Mouse (Mus musculus): Measurements from ENCODE around the gene Timm44. TPM values are rescaled to one million over a fixed set of nuclear protein-coding genes. Genes with fewer than 3 reads are reported as not detected.

Gene Timm44
- polyA plus RNA-seq, 1 experiment from 2014 or later, result 64.7 TPM

GRCm38 (mm10) chr8:4247951-4248540 lies 27.7 kb downstream of the Timm44 start, which contains the start of gene Tgfbr3l:
Gene Tgfbr3l (plus strand): TSS chr8:4248214.
- no peak within 1 kb of the TSS for H3K27ac ChIP-seq (replicated peaks)
- H3K27me3 ChIP-seq (replicated peaks; ENCODE audit: low read depth, poor library complexity, severe bottlenecking), result peaks cover 27% of the 10 kb centered on the region
- peaks cover 67% of the 10 kb centered on the region for H3K36me3 ChIP-seq (replicated peaks)
- H3K4me3 ChIP-seq, result peak within 1 kb of the TSS; percentile 25
- peaks cover 34% of the 10 kb centered on the region for H3K4me1 ChIP-seq
- no peaks in the 10 kb centered on the region for H3K9me3 ChIP-seq
- WGBS, result 78% methylated on average over 15 of the region's 15 CpGs
- no peak for DNase-seq (ENCODE audit: low spot score)

- peaks cover 75% of the 10 kb centered on the region for H3K36me3 ChIP-seq (replicated peaks)
- DNase-seq (ENCODE audit: low spot score), result no peak
Observed at GRCm38 (mm10) chr8:4247241-4247640, 28.5 kb downstream of the Timm44 start.

GRCm38 (mm10) chr8:4245737-4246136 lies 30.0 kb downstream of the Timm44 start:
- Histone ChIP-seq H3K4me3 (no peak overlapping the region), H3K27ac (replicated peaks) (no peak overlapping the region), H3K36me3 (replicated peaks) (peaks cover 90% of the 10 kb centered on the region), H3K4me1 (peaks cover 25% of the 10 kb centered on the region), H3K27me3 (replicated peaks; ENCODE audit: low read depth, poor library complexity, severe bottlenecking) (peaks cover 27% of the 10 kb centered on the region), H3K9me3 (no peaks in the 10 kb centered on the region)
- DNase-seq (ENCODE audit: low spot score), result no peak
- WGBS, result 93% methylated on average over 13 of the region's 13 CpGs

More at GRCm38 (mm10) chr8:4247241-4247640, 28.5 kb downstream of the Timm44 start:
- Histone ChIP-seq H3K27me3 (replicated peaks; ENCODE audit: low read depth, poor library complexity, severe bottlenecking) (peaks cover 27% of the 10 kb centered on the region), H3K4me1 (peaks cover 27% of the 10 kb centered on the region), H3K9me3 (no peaks in the 10 kb centered on the region), H3K27ac (replicated peaks) (no peak overlapping the region), H3K4me3 (no peak overlapping the region)
- 93% methylated on average over 8 of the region's 8 CpGs for WGBS

- H3K36me3 ChIP-seq (replicated peaks), result peaks cover 96% of the 10 kb centered on the region
- no peak for DNase-seq (ENCODE audit: low spot score)
- WGBS, result 95% methylated on average over 5 of the region's 5 CpGs
Observed at GRCm38 (mm10) chr8:4245061-4245460, 30.7 kb downstream of the Timm44 start.

GRCm38 (mm10) chr8:4239193-4239890 lies 36.4 kb downstream of the Timm44 start:
- WGBS, result 15% methylated on average over 19 of the region's 19 CpGs
- peaks cover 14% of the 10 kb centered on the region; the same call in 1 of the 2 replicates for H3K27me3 ChIP-seq (replicated peaks; ENCODE audit: low read depth, poor library complexity, severe bottlenecking)
- H3K9me3 ChIP-seq, result no peaks in the 10 kb centered on the region
- peaks cover 43% of the 10 kb centered on the region for H3K36me3 ChIP-seq (replicated peaks)
- peak overlapping the region; percentile 97 for H3K27ac ChIP-seq (replicated peaks)
- H3K4me3 ChIP-seq, result peak overlapping the region; percentile 82
- peaks cover 23% of the 10 kb centered on the region for H3K4me1 ChIP-seq
- no peak for DNase-seq (ENCODE audit: low spot score)

More at GRCm38 (mm10) chr8:4245061-4245460, 30.7 kb downstream of the Timm44 start:
- H3K27ac ChIP-seq (replicated peaks), result no peak overlapping the region
- H3K27me3 ChIP-seq (replicated peaks; ENCODE audit: low read depth, poor library complexity, severe bottlenecking), result peaks cover 24% of the 10 kb centered on the region
- H3K4me3 ChIP-seq, result no peak overlapping the region
- no peaks in the 10 kb centered on the region for H3K9me3 ChIP-seq
- peaks cover 25% of the 10 kb centered on the region for H3K4me1 ChIP-seq

- Histone ChIP-seq H3K36me3 (replicated peaks) (peaks cover 36% of the 10 kb centered on the region), H3K9me3 (no peaks in the 10 kb centered on the region), H3K4me3 (peak within 1 kb of the TSS; percentile 82), H3K27me3 (replicated peaks; ENCODE audit: low read depth, poor library complexity, severe bottlenecking) (peaks cover 14% of the 10 kb centered on the region; the same call in 1 of the 2 replicates), H3K4me1 (peaks cover 23% of the 10 kb centered on the region), H3K27ac (replicated peaks) (peak within 1 kb of the TSS; percentile 97)
- under 1% methylated on average over 71 of the region's 71 CpGs for WGBS
- DNase-seq (ENCODE audit: low spot score), result peak; percentile 100
Observed at GRCm38 (mm10) chr8:4238434-4239192, 37.1 kb downstream of the Timm44 start, which contains the start of the genes Map2k7 and Gm49320. Gene Map2k7 (plus strand): TSS chr8:4238740. Gene Gm49320 (plus strand): TSS chr8:4238865.

GRCm38 (mm10) chr8:4237814-4238433 lies 37.8 kb downstream of the Timm44 start:
- Histone ChIP-seq H3K36me3 (replicated peaks) (peaks cover 29% of the 10 kb centered on the region), H3K27ac (replicated peaks) (peak overlapping the region; percentile 97), H3K4me3 (peak overlapping the region; percentile 82), H3K4me1 (peaks cover 23% of the 10 kb centered on the region), H3K27me3 (replicated peaks; ENCODE audit: low read depth, poor library complexity, severe bottlenecking) (peaks cover 14% of the 10 kb centered on the region; the same call in 1 of the 2 replicates), H3K9me3 (no peaks in the 10 kb centered on the region)
- 22% methylated on average over 15 of the region's 15 CpGs for WGBS
- DNase-seq (ENCODE audit: low spot score), result no peak

- WGBS, result 59% methylated on average over 10 of the region's 10 CpGs
- Histone ChIP-seq H3K27ac (replicated peaks) (no peak overlapping the region), H3K4me1 (peaks cover 6% of the 10 kb centered on the region), H3K27me3 (replicated peaks; ENCODE audit: low read depth, poor library complexity, severe bottlenecking) (peaks cover 49% of the 10 kb centered on the region), H3K9me3 (no peaks in the 10 kb centered on the region), H3K36me3 (replicated peaks) (no peaks in the 10 kb centered on the region), H3K4me3 (no peak overlapping the region)
- DNase-seq (ENCODE audit: low spot score), result no peak
Observed at GRCm38 (mm10) chr8:4230612-4231351, 44.9 kb downstream of the Timm44 start.

- Histone ChIP-seq H3K4me3 (no peak overlapping the region), H3K27ac (replicated peaks) (no peak overlapping the region), H3K36me3 (replicated peaks) (no peaks in the 10 kb centered on the region), H3K9me3 (no peaks in the 10 kb centered on the region), H3K4me1 (peaks cover 6% of the 10 kb centered on the region), H3K27me3 (replicated peaks; ENCODE audit: low read depth, poor library complexity, severe bottlenecking) (peaks cover 50% of the 10 kb centered on the region)
- DNase-seq (ENCODE audit: low spot score), result no peak
- WGBS, result 75% methylated on average over 5 of the region's 5 CpGs
Observed at GRCm38 (mm10) chr8:4229784-4230183, 45.9 kb downstream of the Timm44 start.

GRCm38 (mm10) chr8:4227919-4228318 lies 47.8 kb downstream of the Timm44 start:
- no peaks in the 10 kb centered on the region for H3K36me3 ChIP-seq (replicated peaks)
- 90% methylated on average over 4 of the region's 4 CpGs for WGBS
- DNase-seq (ENCODE audit: low spot score), result no peak
- peaks cover 6% of the 10 kb centered on the region for H3K4me1 ChIP-seq
- peaks cover 59% of the 10 kb centered on the region for H3K27me3 ChIP-seq (replicated peaks; ENCODE audit: low read depth, poor library complexity, severe bottlenecking)
- no peak overlapping the region for H3K4me3 ChIP-seq
- H3K27ac ChIP-seq (replicated peaks), result no peak overlapping the region
- H3K9me3 ChIP-seq, result no peaks in the 10 kb centered on the region

- no peaks in the 10 kb centered on the region for H3K36me3 ChIP-seq (replicated peaks)
- peaks cover 6% of the 10 kb centered on the region for H3K4me1 ChIP-seq
- peak within 1 kb of the TSS; percentile 49 for H3K4me3 ChIP-seq
- H3K27ac ChIP-seq (replicated peaks), result no peak within 1 kb of the TSS
- 3% methylated on average over 33 of the region's 33 CpGs for WGBS
- peak; percentile 19 for DNase-seq (ENCODE audit: low spot score)
- H3K27me3 ChIP-seq (replicated peaks; ENCODE audit: low read depth, poor library complexity, severe bottlenecking), result peaks cover 59% of the 10 kb centered on the region
- H3K9me3 ChIP-seq, result no peaks in the 10 kb centered on the region
Observed at GRCm38 (mm10) chr8:4226739-4227347, 48.9 kb downstream of the Timm44 start, which contains the start of gene Lrrc8e. Gene Lrrc8e (plus strand): TSS chr8:4226827.

All from embryonic facial prominence, embryonic 10.5 days (tissue).